Mouse (Mus musculus) kidney, adult 2 months (tissue): ENCODE data around the gene Actc1. TPM values are rescaled to one million over a fixed set of nuclear protein-coding genes. Genes with fewer than 3 reads are reported as not detected.

Source experiments
- DNase-seq: peaks from one replicate; pipeline ENCODE4 v3.0.0; 2021
- H3K27ac ChIP-seq: fragments of 200-500 bp; 2 replicates; pipeline ENCODE4 v1.5.1; 2012; ENCODE audit warnings: low read depth, low read length, control low read depth, inconsistent platforms; ENCODE audit not compliant: insufficient read depth
- H3K27me3 ChIP-seq: fragments of 200-500 bp; replicated peaks from 2 replicates; pipeline ENCODE4 v1.6.1; 2012; ENCODE audit warnings: mild to moderate bottlenecking, moderate library complexity, low read length, inconsistent platforms; ENCODE audit not compliant: control insufficient read depth, insufficient read depth
- H3K36me3 ChIP-seq: fragments of 200-500 bp; 2 replicates; pipeline ENCODE4 v1.6.1; 2012; ENCODE audit warnings: mild to moderate bottlenecking, moderate library complexity, low read length, inconsistent platforms; ENCODE audit not compliant: control insufficient read depth, insufficient read depth
- H3K4me1 ChIP-seq: fragments of 200-500 bp; 2 replicates; pipeline ENCODE4 v1.6.1; 2011; ENCODE audit warnings: low read length; ENCODE audit not compliant: control insufficient read depth, insufficient read depth
- H3K4me3 ChIP-seq: fragments of 200-500 bp; 2 replicates; pipeline ENCODE4 v1.5.1; 2011; ENCODE audit warnings: mild to moderate bottlenecking, low read depth, low read length, control low read depth; ENCODE audit not compliant: insufficient read depth
- CTCF ChIP-seq: fragments of 200-500 bp; conservative IDR thresholded peaks from 2 replicates; pipeline ENCODE4 v1.5.1; 2011; ENCODE audit warnings: low read depth, mild to moderate bottlenecking, control low read depth, low read length, moderate library complexity, mixed read lengths; ENCODE audit not compliant: insufficient read depth, insufficient read length
- POLR2A ChIP-seq: fragments of 200-500 bp; IDR thresholded peaks from one replicate; pipeline ENCODE4 v1.6.1; 2011; ENCODE audit warnings: low read depth, low read length, control low read depth
- WGBS: fragments of 180-500 bp; shearing (Covaris S2); methylation state at CpG from one replicate; pipeline ENCODE4 v1.1.7; 2018; 5-methylcytosine and 5-hydroxymethylcytosine counted together
- polyA plus RNA-seq: library from polyadenylated mRNA; depleted of rRNA; stranded (reverse); fragments of >200 nt; gene quantifications from 2 replicates; pipeline ENCODE4 v1.2.3, GENCODE M21; 2012

Actc1 gene
- polyA plus RNA-seq, 1 experiment: 4.5 TPM

GRCm38 (mm10) chr2:114019474-114020209, 33.7 kb downstream of the Actc1 start:
- H3K27me3 ChIP-seq: no peaks in the 10 kb centered on the region
- H3K4me1 ChIP-seq: no peaks in the 10 kb centered on the region
- no peak for DNase-seq
- H3K27ac ChIP-seq: no peak overlapping the region
- H3K4me3 ChIP-seq: no peak overlapping the region
- TF ChIP-seq POLR2A (no peak), CTCF (no peak)
- H3K36me3 ChIP-seq: no peaks in the 10 kb centered on the region
- 84% methylated on average over 11 of the region's 11 CpGs for WGBS

GRCm38 (mm10) chr2:114018136-114018535, 35.2 kb downstream of the Actc1 start:
- TF ChIP-seq POLR2A (no peak), CTCF (no peak)
- no peak overlapping the region for H3K4me3 ChIP-seq
- 32% methylated on average over 10 of the region's 10 CpGs for WGBS
- no peaks in the 10 kb centered on the region for H3K36me3 ChIP-seq
- H3K27me3 ChIP-seq: no peaks in the 10 kb centered on the region
- H3K27ac ChIP-seq: no peak overlapping the region
- H3K4me1 ChIP-seq: no peaks in the 10 kb centered on the region
- no peak for DNase-seq

DNA sequence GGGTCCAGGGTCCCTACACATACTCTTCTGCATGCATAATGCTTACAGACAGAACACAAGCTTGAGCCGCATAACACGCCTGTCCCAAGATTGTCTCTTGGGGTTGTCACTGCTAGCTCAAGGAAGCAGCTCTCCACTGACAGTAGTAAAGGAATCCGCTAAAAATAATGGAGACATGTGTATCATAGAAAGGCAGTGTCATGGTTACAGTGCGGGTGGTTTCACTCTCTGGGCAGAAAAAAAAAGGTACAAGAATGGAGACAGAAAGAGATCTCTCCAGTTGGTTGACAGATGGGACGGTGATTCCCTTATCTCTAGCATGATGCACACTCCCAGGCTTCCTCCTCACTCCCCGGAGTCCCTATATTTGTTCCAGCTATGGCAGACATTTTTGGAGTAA, 38.5 kb downstream of the Actc1 start:
- peaks cover 3% of the 10 kb centered on the region for H3K27me3 ChIP-seq
- TF ChIP-seq CTCF: no peak
- TF ChIP-seq POLR2A: no peak
- no peaks in the 10 kb centered on the region for H3K36me3 ChIP-seq
- H3K27ac ChIP-seq: no peak overlapping the region
- no peak overlapping the region for H3K4me3 ChIP-seq
- DNase-seq: no peak
- WGBS: 79% methylated on average over 6 of the region's 6 CpGs
- H3K4me1 ChIP-seq: no peaks in the 10 kb centered on the region

DNA sequence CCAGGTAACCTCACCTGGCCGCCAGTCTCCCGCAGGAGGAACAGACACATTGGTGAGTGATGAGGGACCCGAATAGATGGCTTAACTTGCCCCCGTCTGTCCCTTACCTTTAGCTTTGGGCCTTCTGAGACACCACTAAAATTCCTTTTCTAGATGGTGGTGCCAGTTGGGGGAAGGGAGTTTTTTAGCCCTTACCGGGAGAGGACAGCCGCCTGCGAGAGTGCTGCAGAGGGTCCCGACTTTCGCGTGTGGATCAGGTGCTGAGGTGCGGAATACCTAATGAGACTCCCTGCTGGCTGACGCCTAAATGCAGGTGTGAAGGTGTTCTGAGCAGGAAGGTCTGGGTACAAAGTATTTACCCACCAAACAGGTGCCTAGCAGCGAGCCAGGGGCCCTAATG, 39.5 kb downstream of the Actc1 start:
- Histone ChIP-seq H3K4me1 (no peaks in the 10 kb centered on the region), H3K27me3 (peaks cover 3% of the 10 kb centered on the region), H3K4me3 (no peak overlapping the region), H3K27ac (no peak overlapping the region), H3K36me3 (no peaks in the 10 kb centered on the region)
- no peak for DNase-seq
- TF ChIP-seq CTCF: no peak
- no peak for TF ChIP-seq POLR2A
- WGBS: 4% methylated on average over 13 of the region's 13 CpGs

- under 1% methylated on average over 60 of the region's 60 CpGs for WGBS
- no peaks in the 10 kb centered on the region for H3K4me1 ChIP-seq
- no peak within 1 kb of the TSS for H3K4me3 ChIP-seq
- H3K27me3 ChIP-seq: peaks cover 3% of the 10 kb centered on the region
- TF ChIP-seq CTCF: no peak
- no peak for TF ChIP-seq POLR2A
- DNase-seq: no peak
- H3K27ac ChIP-seq: no peak within 1 kb of the TSS
- no peaks in the 10 kb centered on the region for H3K36me3 ChIP-seq
Measured at GRCm38 (mm10) chr2:114013295-114013771, 40.0 kb downstream of the Actc1 start, which contains the start of gene Gjd2. Gjd2 (minus strand) TSS chr2:114013619.

- Histone ChIP-seq H3K36me3 (no peaks in the 10 kb centered on the region), H3K4me1 (no peaks in the 10 kb centered on the region), H3K4me3 (no peak overlapping the region), H3K27ac (no peak overlapping the region), H3K27me3 (peaks cover 3% of the 10 kb centered on the region)
- 5% methylated on average over 19 of the region's 19 CpGs for WGBS
- TF ChIP-seq CTCF (no peak), POLR2A (no peak)
- no peak for DNase-seq
Measured at GRCm38 (mm10) chr2:114012749-114013211, 40.6 kb downstream of the Actc1 start.

DNA sequence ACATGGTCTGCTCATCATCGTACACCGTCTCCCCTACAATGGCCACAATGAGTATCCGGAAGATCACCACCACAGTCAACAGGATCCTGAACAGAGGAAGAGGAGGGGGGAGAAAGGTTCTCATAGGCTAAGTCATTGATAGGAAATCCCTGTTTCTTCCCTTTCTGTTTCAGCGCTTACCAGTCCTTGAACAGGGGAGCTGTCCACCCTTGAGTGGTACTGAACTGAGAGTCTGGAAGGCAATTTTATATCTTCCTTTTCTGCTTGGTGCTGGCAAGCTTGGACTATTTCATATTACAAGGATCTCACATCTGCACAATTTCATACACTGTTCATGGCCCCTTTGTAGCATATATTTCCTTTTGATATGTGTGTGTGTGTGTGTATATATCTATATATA, 41.5 kb downstream of the Actc1 start:
- no peak for TF ChIP-seq CTCF
- TF ChIP-seq POLR2A: no peak
- no peak overlapping the region for H3K27ac ChIP-seq
- DNase-seq: peak; percentile 19
- no peaks in the 10 kb centered on the region for H3K36me3 ChIP-seq
- 42% methylated on average over 4 of the region's 4 CpGs for WGBS
- no peaks in the 10 kb centered on the region for H3K4me1 ChIP-seq
- peaks cover 3% of the 10 kb centered on the region for H3K27me3 ChIP-seq
- no peak overlapping the region for H3K4me3 ChIP-seq
